Mouse (Mus musculus): ENCODE results near the gene Cnr1.

DNA sequence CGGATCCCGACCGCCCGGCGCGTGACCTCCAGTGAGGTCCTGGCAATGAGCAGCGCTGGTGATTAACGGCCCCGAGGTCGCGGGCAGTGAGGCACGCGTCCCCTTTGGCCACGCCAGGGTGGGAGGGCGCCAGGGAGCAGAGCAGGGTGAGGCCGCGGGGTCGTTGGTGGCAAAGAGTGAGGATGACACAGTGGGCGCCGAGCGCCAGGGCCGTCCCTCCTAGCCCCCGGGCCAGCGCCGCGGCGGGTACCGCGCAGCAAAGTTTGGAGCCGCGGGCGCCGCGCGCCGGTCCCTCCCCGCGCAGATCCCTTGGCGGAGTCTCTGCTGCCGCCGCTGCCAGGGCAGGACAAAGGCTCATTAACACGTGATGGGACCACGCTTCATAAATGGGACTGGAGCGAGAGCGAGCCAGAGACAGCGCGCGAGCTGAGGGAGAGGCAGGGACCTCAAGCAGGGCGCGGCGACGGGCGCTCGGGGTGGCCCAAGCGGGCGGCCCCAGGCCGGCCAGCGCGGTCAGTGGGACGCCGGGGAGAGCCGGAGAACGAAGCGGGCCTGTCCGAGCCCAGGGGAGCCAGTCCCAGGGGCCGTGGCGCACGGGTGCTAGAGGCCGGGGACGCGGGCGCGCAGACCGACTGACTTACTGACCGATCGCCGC is at the start of gene Cnr1:
- TF ChIP-seq EP300 (IDR thresholded peaks at IDR 0.05; ENCODE audit: low read depth) = no peak
- no peak for TF ChIP-seq CTCF (IDR thresholded peaks at IDR 0.05; ENCODE audit: low read depth)
